Mouse (Mus musculus) C2C12 (cell line): ENCODE measurements around the gene Cabp1. TPM values are rescaled to one million over a fixed set of nuclear protein-coding genes. Genes with fewer than 3 reads are reported as not detected.
A peak's percentile ranks its signal among the peaks of the same experiment; 100 is the strongest.

Experiments
- H3K27me3 ChIP-seq: one replicate; pipeline ENCODE4 v1.6.1; 2011; ENCODE audit not compliant: control insufficient read depth, insufficient read depth, insufficient read length
- H3K36me3 ChIP-seq: one replicate; pipeline ENCODE4 v1.6.1; 2011; ENCODE audit not compliant: control insufficient read depth, insufficient read depth
- H3K4me3 ChIP-seq: one replicate; pipeline ENCODE4 v1.5.1; 2011; ENCODE audit warnings: mild to moderate bottlenecking, control low read depth; ENCODE audit not compliant: poor library complexity, insufficient read depth, severe bottlenecking
- H3K79me2 ChIP-seq: one replicate; pipeline ENCODE4 v1.6.1; 2011; ENCODE audit not compliant: control insufficient read depth, insufficient read depth
- H3K79me3 ChIP-seq: one replicate; pipeline ENCODE4 v1.6.1; 2011; ENCODE audit warnings: low read depth, control low read depth
- H3ac ChIP-seq: one replicate; pipeline ENCODE3; 2011; ENCODE audit warnings: low read depth; ENCODE audit not compliant: control insufficient read depth, insufficient read length
- CEBPB ChIP-seq: IDR thresholded peaks from one replicate; pipeline ENCODE4 v1.6.1; 2011; ENCODE audit warnings: low read depth, mild to moderate bottlenecking, control low read depth, moderate library complexity
- CTCF ChIP-seq: IDR thresholded peaks from one replicate; pipeline ENCODE4 v1.5.1; 2011; ENCODE audit not compliant: control insufficient read depth, insufficient read depth, insufficient read length
- FOSL1 ChIP-seq: IDR thresholded peaks from one replicate; pipeline ENCODE4 v1.8.0; 2011; ENCODE audit warnings: mild to moderate bottlenecking, low read length; ENCODE audit not compliant: poor library complexity, insufficient read depth, severe bottlenecking
- MAX ChIP-seq: IDR thresholded peaks from one replicate; pipeline ENCODE4 v1.6.1; 2011; ENCODE audit warnings: mild to moderate bottlenecking, control low read depth
- MYOD1 ChIP-seq: IDR thresholded peaks from one replicate; pipeline ENCODE4 v1.6.1; 2011; ENCODE audit warnings: low read depth; ENCODE audit not compliant: control insufficient read depth, insufficient read length
- MYOG ChIP-seq: IDR thresholded peaks from one replicate; pipeline ENCODE4 v1.6.1; 2011; ENCODE audit not compliant: control insufficient read depth, insufficient read length; ENCODE audit errors: extremely low read depth
- USF1 ChIP-seq: IDR thresholded peaks from one replicate; pipeline ENCODE4 v1.6.1; 2011; ENCODE audit warnings: low read depth, mild to moderate bottlenecking, control low read depth, moderate library complexity
- polyA plus RNA-seq: library from polyadenylated mRNA; unstranded; fragments of >200 nt; fragmentation: generic; extraction: Trizol; gene quantifications from one replicate; pipeline ENCODE4 v1.2.1, GENCODE M21; 2012; ENCODE audit warnings: missing spikeins

Cabp1 gene
- polyA plus RNA-seq, 1 experiment, result 0.12 TPM

DNA sequence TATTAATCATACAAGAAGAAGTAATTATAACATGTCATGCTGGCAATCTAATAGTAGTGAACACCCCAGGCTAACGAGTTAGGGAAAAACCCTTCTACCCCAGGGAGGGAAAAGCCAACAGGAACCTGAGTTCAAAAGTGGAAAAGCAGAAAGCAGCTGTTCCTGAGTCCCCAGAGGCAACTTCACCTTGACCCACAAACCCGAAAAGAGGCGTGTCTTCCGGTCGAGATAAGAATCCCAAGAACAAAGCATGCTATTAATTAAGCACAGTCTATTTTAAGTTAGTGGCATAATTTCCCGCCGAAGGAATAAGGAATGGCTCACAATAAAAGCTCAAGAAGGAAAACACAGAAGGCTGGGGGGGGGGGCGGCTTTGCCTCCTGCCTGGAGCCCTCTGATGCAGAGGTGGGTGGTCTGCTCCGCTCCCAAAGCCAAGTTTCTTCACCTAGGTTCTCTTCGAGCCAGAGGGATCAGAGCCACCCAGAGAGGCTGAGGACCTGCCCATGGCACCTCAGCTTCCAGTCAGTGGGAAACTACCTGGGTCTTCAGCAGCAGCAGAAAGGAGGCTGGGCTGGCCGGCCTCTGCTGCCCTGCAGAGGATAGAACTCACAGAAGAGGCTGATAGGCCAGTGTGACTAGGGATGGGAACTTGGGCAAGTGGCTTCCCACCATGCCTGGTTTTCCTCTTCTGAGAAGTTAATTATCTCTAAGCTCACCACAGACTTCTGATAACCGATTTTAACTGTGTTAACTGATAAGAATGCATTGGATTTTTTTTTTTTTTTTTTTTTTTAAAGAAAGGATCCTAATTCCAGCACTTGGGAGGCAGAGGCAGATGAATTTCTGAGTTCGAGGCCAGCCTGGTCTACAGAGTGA, 32.9 kb downstream of the Cabp1 start:
- H3K79me2 ChIP-seq, result peaks cover 16% of the 10 kb centered on the region
- TF ChIP-seq USF1, result no peak
- no peak for TF ChIP-seq MAX
- H3K79me3 ChIP-seq, result peaks cover 14% of the 10 kb centered on the region
- H3K4me3 ChIP-seq, result no peak overlapping the region
- H3K27me3 ChIP-seq, result no peaks in the 10 kb centered on the region
- no peak overlapping the region for H3ac ChIP-seq
- no peaks in the 10 kb centered on the region for H3K36me3 ChIP-seq

DNA sequence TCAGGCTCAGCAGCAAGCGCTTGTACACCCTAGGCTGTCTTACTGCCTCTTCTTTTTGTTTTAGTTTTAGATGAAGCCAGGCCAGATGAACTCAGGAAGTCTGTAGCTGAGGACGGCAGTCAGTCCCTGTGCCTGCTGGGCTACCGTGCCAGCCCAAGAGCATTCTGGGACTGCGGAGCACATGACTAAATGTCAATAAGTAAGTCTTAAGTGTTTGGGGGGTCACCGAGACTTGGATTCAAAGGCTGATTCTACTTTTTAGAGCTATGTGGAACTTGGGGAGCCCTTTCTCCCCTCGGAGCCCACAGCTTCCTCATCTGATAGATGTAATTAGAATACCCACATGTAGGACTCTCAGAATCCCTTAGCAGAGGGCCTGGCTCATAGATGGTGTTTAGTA, 33.5 kb downstream of the Cabp1 start:
- Histone ChIP-seq H3K79me3 (peaks cover 21% of the 10 kb centered on the region), H3ac (no peak overlapping the region), H3K27me3 (no peaks in the 10 kb centered on the region), H3K79me2 (peaks cover 23% of the 10 kb centered on the region), H3K36me3 (no peaks in the 10 kb centered on the region), H3K4me3 (no peak overlapping the region)
- TF ChIP-seq MAX (no peak), CTCF (no peak), FOSL1 (no peak), MYOG (no peak), USF1 (no peak), CEBPB (no peak), MYOD1 (no peak)

GRCm38 (mm10) chr5:115159165-115159564, 35.0 kb downstream of the Cabp1 start:
- TF ChIP-seq CTCF (no peak), MAX (no peak), MYOD1 (no peak), CEBPB (no peak), MYOG (no peak), USF1 (no peak), FOSL1 (no peak)
- Histone ChIP-seq H3K36me3 (peaks cover 6% of the 10 kb centered on the region), H3K79me3 (peaks cover 35% of the 10 kb centered on the region), H3ac (no peak overlapping the region), H3K27me3 (no peaks in the 10 kb centered on the region), H3K79me2 (peaks cover 38% of the 10 kb centered on the region), H3K4me3 (peak overlapping the region; percentile 72)

DNA sequence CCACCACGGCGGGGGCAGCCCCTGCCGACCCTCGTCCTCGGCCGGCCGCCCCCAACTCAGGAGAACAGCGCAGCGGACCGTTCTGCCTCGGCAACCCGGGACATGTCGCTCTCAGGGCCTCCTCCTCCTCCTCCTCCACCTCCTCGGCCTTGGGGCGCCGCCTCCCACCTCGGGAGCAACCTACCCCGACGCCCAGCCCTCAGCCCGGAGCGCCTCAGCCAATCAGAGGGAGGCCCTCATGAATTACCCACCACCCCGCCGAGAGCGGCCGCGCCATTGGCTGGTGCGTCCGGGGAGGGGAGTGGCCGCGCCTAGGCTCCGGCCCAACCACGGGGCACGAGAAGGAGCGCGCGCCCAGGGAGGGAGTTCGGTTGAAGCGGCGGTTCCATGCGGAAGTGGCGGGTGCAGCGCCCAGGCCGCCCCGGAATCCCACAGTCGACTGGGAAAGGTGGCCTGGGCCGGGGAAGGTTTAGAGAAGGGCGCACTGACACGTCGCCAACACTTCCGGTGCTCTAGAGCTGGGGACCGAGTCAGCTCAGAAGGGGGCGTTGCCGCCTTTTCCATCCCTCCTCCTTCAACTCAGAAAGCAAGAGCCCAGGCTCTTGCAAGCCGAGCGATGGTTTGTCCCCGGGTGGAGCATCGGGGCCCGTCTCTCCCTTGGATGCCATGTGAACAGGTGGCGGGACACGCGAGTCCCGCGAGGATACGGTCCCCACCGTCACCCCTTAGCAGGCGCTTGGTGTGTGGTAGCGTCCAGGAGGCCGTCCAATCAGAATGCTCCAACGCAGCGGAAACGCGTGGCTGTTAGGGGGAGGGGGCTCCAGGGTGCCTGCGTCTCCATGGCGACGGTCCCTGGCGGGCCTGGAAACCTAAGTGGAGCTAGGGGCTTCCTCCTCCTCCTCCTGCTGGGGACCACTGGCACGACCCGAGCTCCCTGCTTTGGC, 35.9 kb downstream of the Cabp1 start, which contains the start of gene Mlec:
Gene Mlec, minus strand, starts transcription at position 140 of the 944 bp plus-strand sequence.
- H3K4me3 ChIP-seq, result peak within 1 kb of the TSS; percentile 72
- H3ac ChIP-seq, result peak within 1 kb of the TSS; percentile 85
- TF ChIP-seq MYOG, result no peak
- no peak for TF ChIP-seq CEBPB
- TF ChIP-seq USF1, result no peak
- TF ChIP-seq MYOD1, result no peak
- TF ChIP-seq CTCF, result no peak
- TF ChIP-seq MAX, result no peak
- TF ChIP-seq FOSL1, result no peak
- H3K27me3 ChIP-seq, result no peaks in the 10 kb centered on the region
- peaks cover 43% of the 10 kb centered on the region for H3K79me3 ChIP-seq
- H3K36me3 ChIP-seq, result peaks cover 15% of the 10 kb centered on the region
- H3K79me2 ChIP-seq, result peaks cover 46% of the 10 kb centered on the region

DNA sequence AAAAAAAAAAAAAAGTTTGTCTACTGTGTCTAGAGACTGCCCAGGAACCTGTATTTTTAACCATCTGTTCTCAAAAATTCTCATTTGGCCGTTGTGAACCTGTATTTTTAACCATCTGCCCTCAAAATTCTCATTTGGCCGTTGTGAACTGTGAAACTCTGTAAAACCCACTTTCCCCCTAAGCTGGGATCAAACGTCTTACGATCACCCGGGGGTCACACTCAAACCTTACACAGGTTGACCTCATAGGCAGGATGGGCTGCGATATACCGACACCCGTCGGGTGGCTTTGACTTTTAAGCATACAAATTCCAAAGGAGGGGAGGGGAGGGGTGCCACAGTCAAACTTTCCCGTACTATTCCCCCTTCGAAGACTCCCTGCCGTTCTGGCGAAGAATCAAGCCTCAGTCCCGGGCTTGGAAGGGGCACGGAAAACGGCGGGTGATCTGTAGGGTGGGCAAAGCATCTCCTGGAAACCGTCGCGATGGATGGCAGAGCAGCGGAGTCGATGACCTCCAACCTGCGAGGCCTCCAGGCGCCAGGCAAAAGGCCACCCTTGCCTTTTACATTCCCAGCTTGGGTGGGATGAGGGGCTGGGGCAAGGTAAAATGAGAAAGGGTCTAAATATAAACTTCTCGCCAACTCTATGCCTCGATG, 37.1 kb downstream of the Cabp1 start:
- peaks cover 25% of the 10 kb centered on the region for H3K36me3 ChIP-seq
- no peaks in the 10 kb centered on the region for H3K27me3 ChIP-seq
- peaks cover 55% of the 10 kb centered on the region for H3K79me3 ChIP-seq
- peak overlapping the region; percentile 72 for H3K4me3 ChIP-seq
- peaks cover 59% of the 10 kb centered on the region for H3K79me2 ChIP-seq
- TF ChIP-seq CEBPB (no peak), MYOG (no peak), FOSL1 (no peak), MAX (no peak), CTCF (no peak), MYOD1 (no peak), USF1 (no peak)
- H3ac ChIP-seq, result peak overlapping the region; percentile 69
